Mouse (Mus musculus) forebrain, embryonic 11.5 days (tissue): ENCODE results near the gene Tmprss11f. TPM values are rescaled to one million over a fixed set of nuclear protein-coding genes. Genes with fewer than 3 reads are reported as not detected.
"Not testable (repeated sequence)": the region's sequence is repeated elsewhere in the genome, so short reads cannot be mapped to it uniquely, and the experiment has no call there.

ENCODE experiments used
- ATAC-seq: fragments of 200-750 bp; cut with Nextera tagmentation; replicated peaks from 2 replicates; pipeline ENCODE4 v1.8.0; 2017; ENCODE audit warnings: moderate TSS enrichment; ENCODE audit not compliant: low FRiP score
- DNase-seq: peaks from one replicate; pipeline ENCODE4 v3.0.0-alpha.2; 2017; ENCODE audit warnings: low spot score
- H3K27ac ChIP-seq: fragments of 300-500 bp; sonication (generic); 2 replicates; pipeline ENCODE4 v1.5.1; 2014; ENCODE audit warnings: low read depth, low read length
- H3K27me3 ChIP-seq: fragments of 300-500 bp; sonication (generic); 2 replicates; pipeline ENCODE4 v1.6.1; 2014; ENCODE audit warnings: mild to moderate bottlenecking, low read length, mixed read lengths; ENCODE audit not compliant: control insufficient read depth, insufficient read depth
- H3K36me3 ChIP-seq: fragments of 300-500 bp; sonication (generic); 2 replicates; pipeline ENCODE4 v1.6.1; 2014; ENCODE audit warnings: mild to moderate bottlenecking, low read length, moderate library complexity, mixed read lengths; ENCODE audit not compliant: control insufficient read depth, insufficient read depth
- H3K4me1 ChIP-seq: fragments of 300-500 bp; sonication (generic); replicated peaks from 2 replicates; pipeline ENCODE4 v1.6.1; 2014; ENCODE audit warnings: low read length, mixed read lengths; ENCODE audit not compliant: control insufficient read depth, insufficient read depth
- H3K4me2 ChIP-seq: fragments of 300-500 bp; sonication (generic); 2 replicates; pipeline ENCODE4 v1.6.1; 2014; ENCODE audit warnings: low read depth, mild to moderate bottlenecking, low read length, moderate library complexity, mixed read lengths; ENCODE audit not compliant: severe bottlenecking
- H3K4me3 ChIP-seq: fragments of 300-500 bp; sonication (generic); 2 replicates; pipeline ENCODE4 v1.5.1; 2014; ENCODE audit warnings: low read depth, low read length
- H3K9ac ChIP-seq: fragments of 300-500 bp; sonication (generic); 2 replicates; pipeline ENCODE4 v1.6.1; 2014; ENCODE audit warnings: low read length
- H3K9me3 ChIP-seq: fragments of 300-500 bp; sonication (generic); 2 replicates; pipeline ENCODE4 v1.6.1; 2016; ENCODE audit warnings: low read length, mixed read lengths; ENCODE audit not compliant: control insufficient read depth
- WGBS: fragments of 180-500 bp; shearing (Covaris S2); extraction: QIAGEN DNeasy Blood & Tissue Kit; methylation state at CpG from one replicate; pipeline ENCODE4 v1.1.7; 2014; 5-methylcytosine and 5-hydroxymethylcytosine counted together
- polyA plus RNA-seq: library from polyadenylated mRNA; unstranded; fragments of >200 nt; fragmentation: Nextera tagmentation; extraction: Ambion mirVana; gene quantifications from 2 replicates; pipeline ENCODE4 v1.2.1, GENCODE M21; 2014

Gene Tmprss11f
- polyA plus RNA-seq, 1 experiment from 2014 or later: not detected

GRCm38 (mm10) chr5:86578761-86579160, 53.5 kb downstream of the Tmprss11f start:
- DNase-seq, H3K4me1 ChIP-seq, H3K9ac ChIP-seq, H3K4me2 ChIP-seq, H3K4me3 ChIP-seq, ATAC-seq, H3K36me3 ChIP-seq, H3K27ac ChIP-seq, H3K9me3 ChIP-seq, H3K27me3 ChIP-seq: not testable (repeated sequence)
- 95% methylated on average over 8 of the region's 8 CpGs for WGBS

GRCm38 (mm10) chr5:86546693-86547092, 85.5 kb downstream of the Tmprss11f start:
- no peaks in the 10 kb centered on the region for H3K4me1 ChIP-seq
- H3K9ac ChIP-seq: no peak overlapping the region
- no peak overlapping the region for H3K27ac ChIP-seq
- no peak overlapping the region for H3K4me3 ChIP-seq
- DNase-seq: no peak
- WGBS: 91% methylated on average over 2 of the region's 2 CpGs
- no peak overlapping the region for H3K4me2 ChIP-seq
- no peaks in the 10 kb centered on the region for H3K27me3 ChIP-seq
- H3K36me3 ChIP-seq: no peaks in the 10 kb centered on the region
- H3K9me3 ChIP-seq: no peaks in the 10 kb centered on the region
- no peak for ATAC-seq

- Histone ChIP-seq H3K9ac (no peak overlapping the region), H3K4me2 (no peak overlapping the region), H3K27ac (no peak overlapping the region), H3K4me1 (no peaks in the 10 kb centered on the region), H3K36me3 (no peaks in the 10 kb centered on the region), H3K4me3 (no peak overlapping the region), H3K27me3 (no peaks in the 10 kb centered on the region), H3K9me3 (no peaks in the 10 kb centered on the region)
- DNase-seq: no peak
- no peak for ATAC-seq
- 88% methylated on average over 3 of the region's 3 CpGs for WGBS
Measured at GRCm38 (mm10) chr5:86540601-86541000, 91.6 kb downstream of the Tmprss11f start.

- H3K27ac ChIP-seq: no peak overlapping the region
- ATAC-seq: no peak
- no peak overlapping the region for H3K4me2 ChIP-seq
- no peaks in the 10 kb centered on the region for H3K9me3 ChIP-seq
- 64% methylated on average over 2 of the region's 2 CpGs for WGBS
- H3K4me1 ChIP-seq: no peaks in the 10 kb centered on the region
- no peak overlapping the region for H3K9ac ChIP-seq
- H3K27me3 ChIP-seq: no peaks in the 10 kb centered on the region
- H3K36me3 ChIP-seq: no peaks in the 10 kb centered on the region
- DNase-seq: no peak
- no peak overlapping the region for H3K4me3 ChIP-seq
Measured at GRCm38 (mm10) chr5:86528725-86529124, 103.5 kb downstream of the Tmprss11f start.

- no peak within 1 kb of the TSS for H3K4me2 ChIP-seq
- no peaks in the 10 kb centered on the region for H3K27me3 ChIP-seq
- WGBS: 84% methylated on average over 9 of the region's 9 CpGs
- H3K27ac ChIP-seq: no peak within 1 kb of the TSS
- ATAC-seq (no peak), DNase-seq (no peak)
- H3K9me3 ChIP-seq: no peaks in the 10 kb centered on the region
- no peak within 1 kb of the TSS for H3K9ac ChIP-seq
- no peaks in the 10 kb centered on the region for H3K4me1 ChIP-seq
- no peaks in the 10 kb centered on the region for H3K36me3 ChIP-seq
- H3K4me3 ChIP-seq: no peak within 1 kb of the TSS
Measured at GRCm38 (mm10) chr5:86518500-86518899, 113.7 kb downstream of the Tmprss11f start, which contains the start of gene Tmprss11g. Gene Tmprss11g (minus strand): TSS chr5:86518600.

- Histone ChIP-seq H3K27ac (no peak overlapping the region), H3K9ac (no peak overlapping the region), H3K4me2 (no peak overlapping the region), H3K9me3 (no peaks in the 10 kb centered on the region), H3K27me3 (no peaks in the 10 kb centered on the region), H3K36me3 (no peaks in the 10 kb centered on the region), H3K4me1 (no peaks in the 10 kb centered on the region), H3K4me3 (no peak overlapping the region)
- WGBS: 39% methylated on average over 5 of the region's 5 CpGs
- no peak for ATAC-seq
- no peak for DNase-seq
Measured at GRCm38 (mm10) chr5:86511538-86511937, 120.7 kb downstream of the Tmprss11f start.

- Histone ChIP-seq H3K27ac (no peak overlapping the region), H3K27me3 (no peaks in the 10 kb centered on the region), H3K4me1 (no peaks in the 10 kb centered on the region), H3K9me3 (no peaks in the 10 kb centered on the region), H3K4me2 (no peak overlapping the region), H3K36me3 (no peaks in the 10 kb centered on the region), H3K9ac (no peak overlapping the region), H3K4me3 (no peak overlapping the region)
- ATAC-seq: no peak
- DNase-seq: no peak
- 84% methylated on average over 1 of the region's 1 CpGs for WGBS
Measured at GRCm38 (mm10) chr5:86493453-86493852, 138.8 kb downstream of the Tmprss11f start.

- Histone ChIP-seq H3K27me3 (no peaks in the 10 kb centered on the region), H3K4me2 (no peak overlapping the region), H3K9ac (no peak overlapping the region), H3K9me3 (no peaks in the 10 kb centered on the region), H3K4me3 (no peak overlapping the region), H3K27ac (no peak overlapping the region), H3K4me1 (no peaks in the 10 kb centered on the region), H3K36me3 (no peaks in the 10 kb centered on the region)
- DNase-seq (no peak), ATAC-seq (no peak)
- 82% methylated on average over 2 of the region's 2 CpGs for WGBS
Measured at GRCm38 (mm10) chr5:86482562-86482961, 149.7 kb downstream of the Tmprss11f start.

GRCm38 (mm10) chr5:86482031-86482430, 150.2 kb downstream of the Tmprss11f start:
- Histone ChIP-seq H3K27me3 (no peaks in the 10 kb centered on the region), H3K4me1 (no peaks in the 10 kb centered on the region), H3K36me3 (no peaks in the 10 kb centered on the region), H3K9me3 (no peaks in the 10 kb centered on the region), H3K4me2 (no peak overlapping the region), H3K4me3 (no peak overlapping the region), H3K27ac (no peak overlapping the region), H3K9ac (no peak overlapping the region)
- no peak for ATAC-seq
- DNase-seq: no peak
- 89% methylated on average over 1 of the region's 1 CpGs for WGBS
